Mouse (Mus musculus) midbrain, embryonic 13.5 days (tissue): ENCODE data around the gene Lemd1. TPM values are rescaled to one million over a fixed set of nuclear protein-coding genes. Genes with fewer than 3 reads are reported as not detected.

Experiments
- ATAC-seq: fragments of 200-750 bp; cut with Nextera tagmentation; 2 replicates; pipeline ENCODE4 v1.8.0; 2017; ENCODE audit warnings: mild to moderate bottlenecking, moderate TSS enrichment, moderate library complexity
- H3K27ac ChIP-seq: fragments of 300-500 bp; sonication (generic); 2 replicates; pipeline ENCODE4 v1.5.1; 2015; ENCODE audit warnings: inconsistent platforms, mild to moderate bottlenecking, moderate library complexity
- H3K27me3 ChIP-seq: fragments of 300-500 bp; sonication (generic); 2 replicates; pipeline ENCODE4 v1.6.1; 2015; ENCODE audit warnings: mild to moderate bottlenecking, inconsistent platforms
- H3K36me3 ChIP-seq: fragments of 300-500 bp; sonication (generic); 2 replicates; pipeline ENCODE4 v1.6.1; 2015; ENCODE audit warnings: mild to moderate bottlenecking, inconsistent platforms
- H3K4me1 ChIP-seq: fragments of 300-500 bp; sonication (generic); replicated peaks from 2 replicates; pipeline ENCODE4 v1.6.1; 2015; ENCODE audit warnings: inconsistent platforms
- H3K4me2 ChIP-seq: fragments of 300-500 bp; sonication (generic); replicated peaks from 2 replicates; pipeline ENCODE4 v1.6.1; 2015; ENCODE audit warnings: moderate library complexity, mild to moderate bottlenecking, inconsistent platforms
- H3K4me3 ChIP-seq: fragments of 300-500 bp; sonication (generic); replicated peaks from 2 replicates; pipeline ENCODE4 v1.5.1; 2015; ENCODE audit warnings: mild to moderate bottlenecking, inconsistent platforms
- H3K9ac ChIP-seq: fragments of 300-500 bp; sonication (generic); replicated peaks from 2 replicates; pipeline ENCODE4 v1.6.1; 2015; ENCODE audit warnings: mild to moderate bottlenecking, inconsistent platforms
- H3K9me3 ChIP-seq: fragments of 300-500 bp; sonication (generic); 2 replicates; pipeline ENCODE4 v1.6.1; 2016; ENCODE audit warnings: mild to moderate bottlenecking, inconsistent platforms
- WGBS: fragments of 180-500 bp; shearing (Covaris S2); methylation state at CpG from one replicate; pipeline ENCODE4 v1.1.7; 2015; 5-methylcytosine and 5-hydroxymethylcytosine counted together
- polyA plus RNA-seq: library from polyadenylated mRNA; unstranded; fragments of >200 nt; fragmentation: Nextera tagmentation; extraction: Ambion mirVana; gene quantifications from 2 replicates; pipeline ENCODE4 v1.2.1, GENCODE M21; 2015

Gene Lemd1
- polyA plus RNA-seq: 19.5 and 22.5 TPM in 2 replicates

DNA sequence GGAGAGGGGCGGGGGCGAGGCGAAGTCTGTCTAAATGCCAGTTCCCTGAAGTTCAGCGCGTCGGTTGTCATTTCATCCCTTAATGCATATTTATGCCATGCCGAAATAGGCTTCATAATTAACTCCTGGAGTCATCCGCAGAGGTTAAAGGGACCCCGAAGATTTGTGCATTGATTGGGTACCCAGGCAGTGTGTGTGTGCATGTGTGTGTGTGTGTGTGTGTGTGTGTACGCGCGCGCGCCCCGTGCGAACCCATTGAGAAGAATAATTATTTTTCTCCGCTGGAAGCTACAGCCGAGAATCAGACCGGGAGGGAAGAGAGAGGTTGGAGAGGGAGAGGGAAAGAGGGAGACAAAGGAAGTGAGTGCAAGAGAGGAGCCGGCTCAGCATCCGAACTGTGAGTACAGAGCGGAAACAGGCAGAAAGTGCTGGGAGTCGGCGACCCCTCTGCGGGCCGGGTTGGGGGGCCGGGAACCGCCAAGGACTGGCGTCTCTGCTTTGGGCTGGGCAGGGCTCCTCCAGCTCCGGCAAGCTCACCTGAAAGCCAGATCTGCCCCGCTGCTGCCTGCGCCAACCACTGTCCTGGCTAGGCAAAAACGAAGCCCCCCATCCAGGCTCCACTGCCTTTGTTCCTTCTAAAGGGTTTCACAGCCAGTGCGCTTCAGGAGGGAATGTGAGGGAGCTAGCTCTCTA, at the start of gene Lemd1, which contains the start of gene AC124108.1:
TSS of gene Lemd1 (plus strand) at position 339 of the 693 bp plus-strand sequence.
TSS of gene AC124108.1 (plus strand) at position 365 of the 693 bp plus-strand sequence.
- under 1% methylated on average over 34 of the region's 34 CpGs for WGBS
- peaks cover 57% of the 10 kb centered on the region for H3K4me1 ChIP-seq

DNA sequence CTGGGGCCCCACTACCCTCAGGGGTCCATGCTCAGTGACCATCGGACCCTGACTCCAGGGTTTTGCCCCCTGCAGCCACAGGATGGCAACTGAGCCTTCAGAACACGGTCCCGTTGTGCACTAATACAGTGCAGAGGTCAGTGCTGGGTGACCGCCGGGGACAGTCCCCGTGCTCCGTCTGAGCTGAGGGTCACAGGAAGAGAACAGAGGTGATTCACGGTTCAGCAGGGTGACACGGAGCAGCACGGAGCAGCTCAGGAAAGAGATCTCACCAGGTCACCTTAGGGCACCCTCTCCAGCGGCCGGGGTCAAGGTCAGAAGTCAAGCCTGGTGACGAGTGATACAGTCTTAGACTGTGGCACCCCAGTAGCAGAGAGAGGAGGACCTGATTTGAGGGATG, 49.5 kb upstream of the Lemd1 start:
- Histone ChIP-seq H3K27me3 (peaks cover 42% of the 10 kb centered on the region), H3K9me3 (no peaks in the 10 kb centered on the region), H3K4me3 (no peak overlapping the region), H3K4me2 (no peak overlapping the region), H3K9ac (no peak overlapping the region), H3K4me1 (peaks cover 32% of the 10 kb centered on the region), H3K36me3 (no peaks in the 10 kb centered on the region), H3K27ac (no peak overlapping the region)
- ATAC-seq: no peak
- WGBS: 71% methylated on average over 13 of the region's 13 CpGs

More for the DNA sequence above, at the start of gene Lemd1, which contains the start of gene AC124108.1:
- peak; percentile 7 for ATAC-seq
- Histone ChIP-seq H3K36me3 (no peaks in the 10 kb centered on the region), H3K27ac (peak within 1 kb of the TSS; percentile 100), H3K9me3 (no peaks in the 10 kb centered on the region), H3K27me3 (0 out of 2 replicates have a peak, but pooled peaks cover 5% of the 10 kb centered on the region), H3K4me2 (peak within 1 kb of the TSS; percentile 90), H3K9ac (peak within 1 kb of the TSS; percentile 100), H3K4me3 (peak within 1 kb of the TSS; percentile 95)

DNA sequence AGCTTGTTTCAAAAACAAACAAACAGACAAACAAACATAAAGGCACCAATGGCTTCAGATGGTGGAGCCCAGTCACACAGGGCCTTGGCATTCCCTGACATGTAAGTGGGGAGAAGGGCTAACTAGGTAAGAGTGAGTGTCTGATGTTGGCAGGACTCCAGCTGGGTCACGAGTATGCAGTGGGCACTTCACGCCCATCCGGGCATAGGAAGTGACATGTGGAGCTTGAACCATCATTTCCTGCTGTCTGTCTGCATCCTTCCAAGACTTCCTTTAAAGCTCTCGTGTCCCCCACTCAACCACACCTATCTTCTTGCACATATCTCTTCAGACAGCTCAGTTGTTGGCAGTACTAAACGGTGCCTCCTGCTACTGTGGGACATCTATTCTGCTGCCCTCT, 48.2 kb upstream of the Lemd1 start:
- 84% methylated on average over 5 of the region's 5 CpGs for WGBS
- peaks cover 34% of the 10 kb centered on the region for H3K27me3 ChIP-seq

DNA sequence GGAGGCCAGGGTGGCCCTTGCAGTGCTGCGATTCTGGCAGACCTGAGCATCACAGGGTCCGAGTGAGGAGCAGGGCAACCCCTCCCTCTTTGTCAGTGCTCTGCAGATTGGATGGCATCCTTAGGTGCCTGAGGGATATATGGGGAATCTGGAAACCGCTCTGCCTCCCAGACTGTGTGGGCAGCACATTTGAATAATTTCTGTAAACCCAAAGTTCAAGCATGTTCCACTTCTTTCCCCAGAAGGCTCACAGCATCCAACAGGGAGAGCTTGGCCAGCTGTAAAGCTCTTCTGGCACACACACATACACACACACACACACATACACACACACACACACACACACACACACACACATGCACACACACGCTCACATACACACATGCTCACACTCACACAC, 47.5 kb upstream of the Lemd1 start:
- H3K9ac ChIP-seq: no peak overlapping the region
- WGBS: 66% methylated on average over 4 of the region's 4 CpGs
- peak; percentile 16; the same call in 1 of the 2 replicates for ATAC-seq
- H3K4me2 ChIP-seq: no peak overlapping the region
- no peaks in the 10 kb centered on the region for H3K9me3 ChIP-seq
- no peak overlapping the region for H3K4me3 ChIP-seq
- H3K27ac ChIP-seq: peak overlapping the region; percentile 48
- H3K27me3 ChIP-seq: peaks cover 27% of the 10 kb centered on the region
- no peaks in the 10 kb centered on the region for H3K36me3 ChIP-seq
- H3K4me1 ChIP-seq: peaks cover 31% of the 10 kb centered on the region

More for the DNA sequence above, 48.2 kb upstream of the Lemd1 start:
- H3K36me3 ChIP-seq: no peaks in the 10 kb centered on the region
- H3K9ac ChIP-seq: no peak overlapping the region
- H3K4me1 ChIP-seq: peaks cover 32% of the 10 kb centered on the region
- no peak overlapping the region for H3K4me2 ChIP-seq
- H3K9me3 ChIP-seq: no peaks in the 10 kb centered on the region
- H3K27ac ChIP-seq: no peak overlapping the region
- no peak for ATAC-seq
- H3K4me3 ChIP-seq: no peak overlapping the region

DNA sequence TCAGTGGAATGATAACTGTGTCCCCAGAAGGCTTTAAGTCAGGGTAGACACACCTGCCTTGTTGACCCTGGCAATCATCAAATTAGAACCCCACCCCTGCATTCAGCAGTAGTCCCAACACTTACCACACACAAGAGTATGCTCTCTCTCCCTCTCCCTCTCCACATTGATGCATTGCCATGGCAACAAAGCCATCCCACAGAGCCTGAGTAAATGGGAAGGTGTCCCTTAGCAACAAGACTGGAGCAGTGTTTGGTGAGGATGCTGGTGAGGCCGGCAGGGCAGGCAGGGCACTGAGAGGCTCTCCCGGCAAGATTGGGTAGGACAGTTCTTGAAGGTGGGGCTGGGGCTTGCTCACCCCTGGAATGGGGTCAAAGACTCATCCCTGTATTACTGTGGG, 47.0 kb upstream of the Lemd1 start:
- H3K4me2 ChIP-seq: no peak overlapping the region
- H3K36me3 ChIP-seq: no peaks in the 10 kb centered on the region
- peaks cover 22% of the 10 kb centered on the region for H3K27me3 ChIP-seq
- H3K4me1 ChIP-seq: peaks cover 26% of the 10 kb centered on the region
- H3K9ac ChIP-seq: no peak overlapping the region
- WGBS: 5% methylated on average over 2 of the region's 2 CpGs
- no peaks in the 10 kb centered on the region for H3K9me3 ChIP-seq
- H3K27ac ChIP-seq: peak overlapping the region; percentile 48; the same call in 1 of the 2 replicates
- peak; percentile 84 for ATAC-seq
- no peak overlapping the region for H3K4me3 ChIP-seq

DNA sequence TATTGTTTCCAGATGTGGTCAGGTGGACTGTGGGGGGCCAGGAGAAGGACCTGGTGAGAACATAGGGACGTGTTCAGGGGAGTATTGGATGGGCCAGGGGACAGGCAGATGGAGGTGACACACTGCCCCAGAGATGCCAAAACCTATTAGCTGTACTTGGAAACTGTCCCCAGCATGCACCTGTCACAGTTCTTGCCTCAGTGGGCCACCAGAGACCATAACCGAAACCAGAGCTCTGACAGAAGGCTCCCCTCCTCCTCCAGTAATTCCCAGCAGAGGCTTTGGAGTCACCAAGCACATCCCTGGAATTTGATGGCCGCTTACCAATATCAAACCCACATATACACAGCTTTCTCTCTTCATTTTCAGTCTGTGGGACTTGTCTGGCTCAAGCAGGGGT, 46.4 kb upstream of the Lemd1 start:
- no peak overlapping the region for H3K27ac ChIP-seq
- 75% methylated on average over 3 of the region's 3 CpGs for WGBS
- no peaks in the 10 kb centered on the region for H3K9me3 ChIP-seq
- no peak overlapping the region for H3K4me3 ChIP-seq
- peaks cover 21% of the 10 kb centered on the region for H3K4me1 ChIP-seq
- no peak overlapping the region for H3K9ac ChIP-seq
- ATAC-seq: no peak
- no peaks in the 10 kb centered on the region for H3K36me3 ChIP-seq
- H3K4me2 ChIP-seq: no peak overlapping the region
- peaks cover 16% of the 10 kb centered on the region for H3K27me3 ChIP-seq

DNA sequence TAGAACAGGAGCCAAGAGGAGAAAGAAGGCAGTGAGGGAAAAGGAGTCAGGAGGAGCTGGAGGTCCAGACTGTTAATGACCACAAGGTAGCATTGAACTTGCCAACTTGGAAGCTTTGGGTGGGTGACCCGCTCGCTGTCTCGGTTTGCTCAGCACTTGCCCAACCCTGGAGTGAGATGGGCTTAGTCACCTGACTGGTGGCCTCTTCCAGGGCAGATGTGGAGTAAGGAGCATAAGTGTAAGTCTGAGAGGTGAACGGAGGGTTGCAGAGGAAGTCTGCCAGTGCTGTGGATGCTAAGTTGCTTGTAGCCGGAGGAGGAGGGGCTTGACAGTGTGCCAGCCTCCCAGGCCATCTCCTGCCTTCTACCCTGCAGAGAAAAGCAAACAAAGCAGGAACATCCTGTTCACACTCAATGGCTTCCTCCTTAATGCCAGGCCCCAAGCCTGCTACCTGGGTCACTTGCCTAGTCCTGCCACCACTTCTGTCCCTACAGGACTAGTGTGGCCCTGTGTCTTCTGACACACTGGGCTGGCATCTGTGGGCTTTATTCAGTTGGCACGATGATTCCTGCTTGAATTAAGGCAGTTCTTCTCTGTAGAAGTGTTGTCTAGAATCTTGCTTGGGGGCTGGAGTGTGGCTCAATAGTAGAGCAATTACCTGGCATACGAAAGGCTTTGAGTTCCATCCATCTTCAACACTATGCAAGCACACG, 45.1 kb upstream of the Lemd1 start:
- WGBS: 94% methylated on average over 8 of the region's 8 CpGs
- ATAC-seq: no peak
- Histone ChIP-seq H3K9ac (no peak overlapping the region), H3K27ac (no peak overlapping the region), H3K9me3 (no peaks in the 10 kb centered on the region), H3K4me3 (no peak overlapping the region), H3K4me2 (no peak overlapping the region), H3K27me3 (peaks cover 4% of the 10 kb centered on the region; the same call in 1 of the 2 replicates), H3K4me1 (peaks cover 27% of the 10 kb centered on the region), H3K36me3 (no peaks in the 10 kb centered on the region)

DNA sequence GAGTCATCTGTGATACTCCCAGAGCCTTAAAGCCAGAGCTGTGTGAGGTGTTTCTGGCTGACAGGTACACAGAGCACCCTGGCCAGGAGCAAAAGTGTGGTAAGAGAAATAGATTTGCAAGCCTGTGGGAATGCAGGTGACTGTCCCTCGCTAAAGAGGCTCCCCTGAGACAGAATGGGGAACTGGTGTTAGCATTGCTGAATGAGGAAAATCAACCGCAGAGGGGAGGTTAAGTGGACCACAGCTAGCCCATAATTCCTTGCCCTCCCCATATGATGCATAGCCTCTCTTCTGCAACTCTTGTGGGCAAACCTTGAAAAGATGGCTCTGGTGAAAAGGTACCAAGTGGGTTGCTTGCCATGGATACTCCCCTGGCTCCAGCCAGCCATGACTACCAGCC, 41.8 kb upstream of the Lemd1 start:
- Histone ChIP-seq H3K4me2 (no peak overlapping the region), H3K4me3 (no peak overlapping the region), H3K9ac (no peak overlapping the region), H3K36me3 (no peaks in the 10 kb centered on the region), H3K27me3 (no peaks in the 10 kb centered on the region), H3K27ac (no peak overlapping the region), H3K4me1 (peaks cover 25% of the 10 kb centered on the region), H3K9me3 (no peaks in the 10 kb centered on the region)
- 70% methylated on average over 2 of the region's 2 CpGs for WGBS
- no peak for ATAC-seq

DNA sequence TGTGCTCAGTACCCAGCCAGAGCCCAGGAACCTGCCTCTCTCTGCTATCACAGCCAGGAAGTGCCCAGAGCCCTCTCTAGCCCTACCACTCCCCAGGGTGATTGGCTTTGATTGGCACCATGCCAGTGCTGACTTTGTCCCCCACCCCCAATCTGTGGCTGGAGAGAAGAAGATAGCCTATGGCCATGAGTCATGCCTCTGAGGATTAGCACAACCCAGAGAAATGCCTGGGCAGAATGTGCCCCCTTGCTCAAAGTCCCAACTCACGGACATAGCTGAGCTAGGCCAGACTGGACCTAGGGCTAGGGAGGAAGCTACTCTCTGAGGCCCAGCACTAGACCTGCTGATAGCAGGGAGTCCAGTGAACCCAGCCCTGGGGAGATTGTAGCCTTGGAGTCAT, 41.1 kb upstream of the Lemd1 start:
- H3K4me2 ChIP-seq: no peak overlapping the region
- H3K4me3 ChIP-seq: no peak overlapping the region
- H3K9ac ChIP-seq: no peak overlapping the region
- 38% methylated on average over 1 of the region's 1 CpGs for whole genome bisulfite sequencing
- no peaks in the 10 kb centered on the region for H3K27me3 ChIP-seq
- peaks cover 19% of the 10 kb centered on the region for H3K4me1 ChIP-seq
- H3K36me3 ChIP-seq: no peaks in the 10 kb centered on the region
- H3K27ac ChIP-seq: no peak overlapping the region
- no peaks in the 10 kb centered on the region for H3K9me3 ChIP-seq
- no peak for ATAC-seq

DNA sequence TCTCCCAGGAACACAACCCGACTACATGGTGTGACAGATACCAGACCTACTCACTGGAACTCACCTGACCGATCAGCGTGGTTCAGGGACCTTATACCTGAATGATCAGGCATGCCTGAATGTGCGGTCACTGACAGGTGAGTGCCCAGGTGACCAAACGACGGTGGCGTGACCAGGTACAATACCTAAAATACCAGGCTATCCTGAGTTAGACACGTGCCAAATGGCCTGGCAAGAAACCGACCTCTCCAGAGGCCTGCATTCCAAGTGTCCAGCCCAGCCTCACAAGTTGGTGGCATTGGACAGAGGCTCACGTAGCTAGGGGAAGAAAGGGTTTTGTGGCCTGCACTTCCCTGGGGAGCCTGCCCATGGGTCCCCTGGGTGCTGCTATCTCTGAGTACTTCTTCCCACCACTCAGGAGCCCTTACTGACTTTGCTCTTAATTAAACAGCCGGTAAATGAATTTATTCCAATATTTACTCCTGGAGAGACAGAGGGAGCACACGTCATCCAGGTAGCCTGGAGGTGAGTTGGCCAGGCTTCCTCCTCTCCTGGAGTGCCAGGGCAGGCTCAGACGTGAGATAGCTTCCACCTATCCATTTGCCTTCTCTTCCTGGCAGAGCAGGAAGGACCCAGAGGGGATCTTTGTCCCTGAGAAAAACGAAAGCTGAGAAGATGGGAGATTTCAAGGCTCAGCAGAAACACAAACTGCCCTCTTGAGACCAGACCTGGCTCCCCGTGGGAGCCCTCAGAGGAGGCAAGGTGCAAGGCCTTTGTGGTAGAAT, 40.2 kb upstream of the Lemd1 start:
- no peaks in the 10 kb centered on the region for H3K27me3 ChIP-seq
- H3K9me3 ChIP-seq: no peaks in the 10 kb centered on the region
- no peak overlapping the region for H3K4me3 ChIP-seq
- peaks cover 19% of the 10 kb centered on the region for H3K4me1 ChIP-seq
- H3K4me2 ChIP-seq: no peak overlapping the region
- H3K9ac ChIP-seq: no peak overlapping the region
- no peaks in the 10 kb centered on the region for H3K36me3 ChIP-seq
- no peak for ATAC-seq
- no peak overlapping the region for H3K27ac ChIP-seq
- 74% methylated on average over 15 of the region's 15 CpGs for WGBS

DNA sequence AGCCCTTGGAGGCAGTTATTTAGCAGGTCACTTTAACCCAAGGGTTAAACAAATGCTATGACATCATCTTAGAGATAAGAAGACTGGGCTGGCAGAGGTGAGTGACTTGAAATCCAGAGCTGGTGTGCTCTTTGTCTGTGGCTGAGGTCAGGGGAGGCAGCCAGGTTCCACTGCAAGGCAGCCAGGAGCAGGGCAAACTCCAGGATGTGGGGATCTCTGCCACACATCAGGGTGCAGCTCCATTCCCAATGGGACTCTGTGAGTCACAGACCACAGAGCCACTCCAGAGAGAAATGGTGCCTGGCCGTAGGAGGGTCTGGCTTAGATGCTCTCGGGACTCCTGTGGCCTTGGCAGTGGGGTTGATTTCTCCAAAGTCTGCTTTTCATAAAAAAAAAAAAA, 39.3 kb upstream of the Lemd1 start:
- Histone ChIP-seq H3K27me3 (no peaks in the 10 kb centered on the region), H3K4me1 (peaks cover 19% of the 10 kb centered on the region), H3K4me2 (no peak overlapping the region), H3K9ac (no peak overlapping the region), H3K27ac (no peak overlapping the region), H3K4me3 (no peak overlapping the region), H3K9me3 (no peaks in the 10 kb centered on the region), H3K36me3 (no peaks in the 10 kb centered on the region)
- 72% methylated on average over 2 of the region's 2 CpGs for WGBS
- ATAC-seq: no peak
